ENCODE assay signal across 8 mouse cellular contexts in the genomic region with DNA sequence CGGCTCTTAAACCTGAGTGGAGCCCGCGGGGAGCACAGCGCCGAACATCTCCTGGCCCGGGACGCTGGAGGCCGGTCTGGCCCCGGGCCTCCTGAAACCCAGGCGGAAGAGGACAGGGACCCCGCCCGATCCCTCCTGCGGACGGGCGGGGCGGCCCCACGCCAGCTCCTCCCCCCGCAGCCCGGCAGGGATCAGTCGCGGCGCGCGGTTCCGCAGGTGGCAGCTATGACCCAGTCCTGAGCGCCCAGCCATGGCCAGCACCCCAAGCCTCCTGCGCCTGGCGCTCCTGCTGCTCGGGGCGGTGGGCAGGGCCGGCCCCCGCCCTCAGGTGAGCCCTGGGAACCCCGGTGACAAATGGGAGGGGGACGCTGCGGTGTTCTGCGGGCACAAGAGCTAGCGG. TPM values are rescaled to one million over a fixed set of nuclear protein-coding genes. Genes with fewer than 3 reads are reported as not detected.
A peak's percentile ranks its signal among the peaks of the same experiment; 100 is the strongest.
DNase-seq lines count a peak whose midpoint lies in the region; ATAC-seq and TF ChIP-seq lines count a peak whose summit lies in the region.

A gene (plus strand): TSS at position 191 of the 400 bp plus-strand sequence.

- TF ChIP-seq POLR2A in small intestine, adult 2 months (IDR thresholded peaks at IDR 0.05; ENCODE audit: low read depth, low read length): no peak

- H3K27ac ChIP-seq in hindbrain, embryonic 14.5 days: no peak within 1 kb of the TSS
- H3K27ac ChIP-seq in lung, embryonic 15.5 days: no peak within 1 kb of the TSS
- no peak within 1 kb of the TSS for H3K27ac ChIP-seq in small intestine, adult 2 months (ENCODE audit: insufficient read depth, low read depth, low read length)

- H3K9me3 ChIP-seq in hindbrain, embryonic 14.5 days (ENCODE audit: control insufficient read depth, low read length): no peaks in the 10 kb centered on the region
- H3K9me3 ChIP-seq in lung, embryonic 15.5 days: no peaks in the 10 kb centered on the region

- WGBS in hindbrain, embryonic 14.5 days: 1% methylated on average over 36 of the region's 37 CpGs
- 1% methylated on average over 37 of the region's 37 CpGs for WGBS in lung, embryonic 15.5 days
- 4% methylated on average over 37 of the region's 37 CpGs for WGBS in small intestine, adult 2 months

- H3K4me2 ChIP-seq in hindbrain, embryonic 14.5 days (replicated peaks): peak within 1 kb of the TSS; percentile 95
- peak within 1 kb of the TSS; percentile 86 for H3K4me2 ChIP-seq in lung, embryonic 15.5 days

- peak within 1 kb of the TSS; percentile 42 for H3K4me3 ChIP-seq in hindbrain, embryonic 14.5 days (replicated peaks; ENCODE audit: low read length)
- peak within 1 kb of the TSS; percentile 44 for H3K4me3 ChIP-seq in lung, embryonic 15.5 days
- H3K4me3 ChIP-seq in small intestine, adult 2 months (ENCODE audit: low read depth, low read length): peak within 1 kb of the TSS; percentile 53

- no peak for TF ChIP-seq CTCF in small intestine, adult 2 months (IDR thresholded peaks at IDR 0.05; ENCODE audit: extremely low read depth, insufficient read length, insufficient replicate concordance, low read depth, low read length)

- peaks cover 7% of the 10 kb centered on the region for H3K4me1 ChIP-seq in hindbrain, embryonic 14.5 days (replicated peaks; ENCODE audit: control insufficient read depth, insufficient read depth, low read length)
- peaks cover 6% of the 10 kb centered on the region; the same call in 1 of the 2 replicates for H3K4me1 ChIP-seq in lung, embryonic 15.5 days
- H3K4me1 ChIP-seq in small intestine, adult 2 months (ENCODE audit: control insufficient read depth, insufficient read depth, insufficient read length, low read length): peaks cover 4% of the 10 kb centered on the region

- H3K27me3 ChIP-seq in hindbrain, embryonic 14.5 days (ENCODE audit: control insufficient read depth, insufficient read depth, low read length): peaks cover 22% of the 10 kb centered on the region
- peaks cover 33% of the 10 kb centered on the region for H3K27me3 ChIP-seq in lung, embryonic 15.5 days
- H3K27me3 ChIP-seq in small intestine, adult 2 months (ENCODE audit: control insufficient read depth, insufficient read depth, low read length): peaks cover 22% of the 10 kb centered on the region

- no peaks in the 10 kb centered on the region for H3K36me3 ChIP-seq in hindbrain, embryonic 14.5 days (replicated peaks; ENCODE audit: control insufficient read depth, insufficient read depth)
- H3K36me3 ChIP-seq in lung, embryonic 15.5 days: no peaks in the 10 kb centered on the region
- no peaks in the 10 kb centered on the region for H3K36me3 ChIP-seq in small intestine, adult 2 months (ENCODE audit: control insufficient read depth, insufficient read depth, low read length)

- H3K9ac ChIP-seq in hindbrain, embryonic 14.5 days: peak within 1 kb of the TSS; percentile 58
- peak within 1 kb of the TSS; percentile 38 for H3K9ac ChIP-seq in lung, embryonic 15.5 days

- no peak for ATAC-seq in hindbrain, embryonic 14.5 days (ENCODE audit: low FRiP score)
- ATAC-seq in lung, embryonic 15.5 days (ENCODE audit: borderline replicate concordance, extremely low read depth, low FRiP score, low TSS enrichment): peak; percentile 33; the same call in 1 of the 2 replicates

- DNase-seq in adrenal gland, postnatal 14 days: peak; percentile 32
- DNase-seq in adrenal gland, postnatal 4 days (ENCODE audit: low spot score in 2 of 2): no peak
- DNase-seq in Muller cell, postnatal 12 days (ENCODE audit: inconsistent ontology term): peak; percentile 22
- DNase-seq in hindbrain, embryonic 14.5 days (ENCODE audit: low spot score): no peak
- no peak for DNase-seq in gastrocnemius, postnatal 25 days
- DNase-seq in spleen, postnatal 10 days (ENCODE audit: low spot score in 2 of 2): no peak

RNA-seq across cellular contexts. Expression of the gene that starts here (rescaled TPM):
- total RNA-seq in adrenal gland, postnatal 14 days (2021): 0.19 and 0.26 TPM in 2 replicates
- total RNA-seq in adrenal gland, postnatal 4 days (2021): 1 to 10 TPM in 1 of 2 experiments, under 1 TPM in 1; 0.37 to 2.9 TPM
- 0.85 and 0.96 TPM in 2 replicates for polyA plus RNA-seq in hindbrain, embryonic 14.5 days (2014; fragmentation: Nextera tagmentation; extraction: Ambion mirVana)
- polyA plus RNA-seq in lung, embryonic 15.5 days (2015; fragmentation: Nextera tagmentation; extraction: Ambion mirVana): 6.8 and 8.4 TPM in 2 replicates
- polyA plus RNA-seq in small intestine, adult 2 months (2012; rRNA removed): 0.52 and 11.3 TPM in 2 replicates
- total RNA-seq in gastrocnemius, postnatal 25 days (2021): not detected

Comparison
In these comparisons a context has a peak if more than half of its experiments do, and no peak if none do; other contexts are left out.
1. Peak in DNase-seq in adrenal gland, postnatal 14 days; RNA of the gene not detected or under 1 TPM.